Mouse (Mus musculus) kidney, embryonic 16.5 days (tissue): ENCODE results near the gene Gfer. TPM values are rescaled to one million over a fixed set of nuclear protein-coding genes. Genes with fewer than 3 reads are reported as not detected.

Source experiments
- ATAC-seq: fragments of 200-750 bp; cut with Nextera tagmentation; 2 replicates; pipeline ENCODE4 v1.8.0; 2017; ENCODE audit warnings: moderate TSS enrichment; ENCODE audit not compliant: low FRiP score, low TSS enrichment
- H3K27ac ChIP-seq: fragments of 300-500 bp; sonication (generic); 2 replicates; pipeline ENCODE4 v1.5.1; 2014; ENCODE audit warnings: low read length
- H3K27me3 ChIP-seq: fragments of 300-500 bp; sonication (generic); 2 replicates; pipeline ENCODE4 v1.6.1; 2014; ENCODE audit warnings: low read length, control low read depth, mixed read lengths; ENCODE audit not compliant: insufficient read depth
- H3K36me3 ChIP-seq: fragments of 300-500 bp; sonication (generic); 2 replicates; pipeline ENCODE4 v1.6.1; 2014; ENCODE audit warnings: low read length, control low read depth, mixed read lengths; ENCODE audit not compliant: insufficient read depth
- H3K4me1 ChIP-seq: fragments of 300-500 bp; sonication (generic); 2 replicates; pipeline ENCODE4 v1.6.1; 2014; ENCODE audit warnings: low read length, control low read depth, mixed read lengths; ENCODE audit not compliant: insufficient read depth
- H3K4me2 ChIP-seq: fragments of 300-500 bp; sonication (generic); replicated peaks from 2 replicates; pipeline ENCODE4 v1.6.1; 2014; ENCODE audit warnings: low read depth, low read length
- H3K4me3 ChIP-seq: fragments of 300-500 bp; sonication (generic); 2 replicates; pipeline ENCODE4 v1.5.1; 2014; ENCODE audit warnings: mild to moderate bottlenecking, low read length
- H3K9ac ChIP-seq: fragments of 300-500 bp; sonication (generic); replicated peaks from 2 replicates; pipeline ENCODE4 v1.6.1; 2014; ENCODE audit warnings: low read length
- H3K9me3 ChIP-seq: fragments of 300-500 bp; sonication (generic); 2 replicates; pipeline ENCODE4 v1.6.1; 2016; ENCODE audit warnings: low read length, control low read depth
- WGBS: fragments of 180-500 bp; shearing (Covaris S2); extraction: QIAGEN DNeasy Blood & Tissue Kit; methylation state at CpG from one replicate; pipeline ENCODE4 v1.1.7; 2014; 5-methylcytosine and 5-hydroxymethylcytosine counted together
- polyA plus RNA-seq: library from polyadenylated mRNA; unstranded; fragments of >200 nt; fragmentation: Nextera tagmentation; extraction: Ambion mirVana; gene quantifications from 2 replicates; pipeline ENCODE4 v1.2.1, GENCODE M21; 2015

Gfer gene
- polyA plus RNA-seq, 1 experiment from 2014 or later, result 44.4 TPM

DNA sequence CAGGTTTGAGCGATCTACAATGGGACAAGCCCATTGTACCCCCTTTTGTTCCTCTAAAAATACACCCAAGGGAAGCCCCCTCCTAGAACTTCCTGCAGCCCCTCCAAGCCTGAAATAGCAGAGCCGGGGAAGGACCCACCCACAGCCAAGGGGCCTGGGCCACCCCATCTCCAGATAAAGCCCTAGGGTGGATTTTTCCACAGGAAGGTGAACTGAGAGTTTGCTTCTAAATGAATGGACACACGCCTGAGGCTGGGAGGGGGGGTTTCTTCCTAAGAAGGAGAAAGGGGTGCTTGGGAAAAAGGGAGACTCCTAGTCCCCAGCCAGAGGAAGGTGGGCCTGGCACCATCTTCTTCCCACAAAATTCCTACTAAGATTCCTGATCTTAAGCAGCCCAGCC is 50.0 kb downstream of the Gfer start:
- ATAC-seq, result no peak; the same call in 1 of the 2 replicates
- Histone ChIP-seq H3K9me3 (no peaks in the 10 kb centered on the region), H3K9ac (peak overlapping the region; percentile 61; the same call in 1 of the 2 replicates), H3K4me3 (no peak overlapping the region), H3K27me3 (no peaks in the 10 kb centered on the region), H3K4me2 (peak overlapping the region; percentile 44), H3K4me1 (peaks cover 45% of the 10 kb centered on the region), H3K27ac (peak overlapping the region; percentile 86), H3K36me3 (peaks cover 3% of the 10 kb centered on the region)
- 79% methylated on average over 3 of the region's 3 CpGs for WGBS

DNA sequence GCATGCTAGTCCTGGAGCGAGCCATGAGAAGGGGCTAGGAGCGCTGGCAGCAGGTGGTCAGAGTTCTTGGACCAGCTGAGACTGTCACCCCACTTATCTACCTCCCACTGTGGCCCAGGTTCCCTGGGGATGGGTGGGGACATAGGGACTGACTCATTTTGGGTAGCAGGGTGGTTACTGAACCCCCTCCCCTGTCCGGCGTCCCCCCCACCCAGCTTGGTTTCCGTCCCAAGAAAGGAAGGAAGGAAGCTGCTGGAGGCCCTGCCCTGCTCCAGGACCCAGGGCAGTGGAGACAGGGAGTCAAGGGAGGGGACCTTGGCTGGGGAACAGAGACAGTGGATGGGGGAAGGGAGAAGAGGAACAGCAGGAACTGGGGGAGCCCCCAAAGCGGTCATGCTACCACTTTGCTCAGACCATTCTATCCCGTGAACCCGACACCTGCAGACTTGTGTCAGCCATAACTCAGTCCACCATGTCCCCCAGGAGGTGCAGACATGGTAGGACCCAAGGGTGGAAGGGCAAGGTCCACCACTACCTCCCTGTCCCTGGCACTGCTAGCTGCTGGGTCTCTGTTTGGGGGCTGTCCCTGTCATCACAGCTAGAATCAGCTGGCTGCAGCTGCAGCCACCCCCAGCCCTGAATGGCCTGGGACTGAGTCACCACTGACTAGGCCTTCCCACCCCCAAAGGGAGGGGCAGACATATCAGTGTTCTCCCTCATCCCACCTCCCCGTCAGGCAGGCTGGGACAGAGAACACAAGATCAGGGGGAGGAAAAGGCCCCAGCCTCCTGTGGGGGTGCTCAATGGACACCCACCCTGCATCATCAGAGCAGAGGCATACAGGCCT is 50.9 kb downstream of the Gfer start:
- no peaks in the 10 kb centered on the region for H3K9me3 ChIP-seq
- peak overlapping the region; percentile 44 for H3K4me2 ChIP-seq
- peak overlapping the region; percentile 86 for H3K27ac ChIP-seq
- peaks cover 39% of the 10 kb centered on the region for H3K4me1 ChIP-seq
- WGBS, result 68% methylated on average over 9 of the region's 9 CpGs
- no peaks in the 10 kb centered on the region for H3K27me3 ChIP-seq
- H3K4me3 ChIP-seq, result peak overlapping the region; percentile 23
- H3K9ac ChIP-seq, result peak overlapping the region; percentile 61
- peak; percentile 28; the same call in 1 of the 2 replicates for ATAC-seq
- peaks cover 12% of the 10 kb centered on the region for H3K36me3 ChIP-seq

DNA sequence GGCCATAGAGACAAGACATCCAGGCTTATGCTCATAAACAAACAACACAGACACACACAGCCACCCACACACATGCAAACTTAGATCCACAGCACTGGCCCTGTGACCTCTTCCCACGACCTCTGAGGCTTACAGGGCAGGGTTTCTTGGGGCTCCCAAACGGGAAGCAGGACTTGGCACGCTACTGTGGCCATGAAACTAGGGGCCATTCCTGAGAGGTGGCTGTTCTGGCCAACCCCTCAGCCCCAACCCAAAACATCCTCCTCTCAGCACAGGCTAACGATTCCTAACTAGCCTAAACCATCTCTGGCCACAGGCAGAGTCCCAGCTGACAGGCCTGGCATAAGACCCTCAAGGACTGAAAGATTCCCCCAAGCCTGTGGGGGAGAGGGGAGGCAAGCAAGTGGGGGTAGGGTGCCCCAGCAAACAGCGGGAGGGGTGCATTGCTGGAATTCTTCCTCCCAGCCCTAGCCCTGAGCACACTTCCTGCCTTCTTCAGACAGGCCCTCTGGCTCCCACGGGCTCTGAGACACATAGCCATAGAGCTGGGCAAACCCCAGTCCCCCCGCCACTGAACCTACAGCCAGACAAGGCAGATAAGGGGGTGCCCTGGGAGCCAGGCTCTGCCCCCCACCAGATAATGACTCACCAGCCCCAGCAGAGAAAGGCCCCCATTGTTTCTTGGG is 51.8 kb downstream of the Gfer start:
- H3K27ac ChIP-seq, result peak overlapping the region; percentile 86
- peak overlapping the region; percentile 23 for H3K4me3 ChIP-seq
- WGBS, result 23% methylated on average over 7 of the region's 7 CpGs
- H3K27me3 ChIP-seq, result no peaks in the 10 kb centered on the region
- H3K9ac ChIP-seq, result peak overlapping the region; percentile 61
- peak overlapping the region; percentile 44 for H3K4me2 ChIP-seq
- H3K9me3 ChIP-seq, result no peaks in the 10 kb centered on the region
- H3K36me3 ChIP-seq, result peaks cover 13% of the 10 kb centered on the region
- ATAC-seq, result peak; percentile 25; the same call in 1 of the 2 replicates
- peaks cover 43% of the 10 kb centered on the region for H3K4me1 ChIP-seq

Other genes with a start within 250 kb of the Gfer start
- gene E4f1, start 225.8 kb downstream of the Gfer start, polyA plus RNA-seq, result 38.1 TPM in 2 replicates
- gene Pgp, start 225.8 kb downstream of the Gfer start, polyA plus RNA-seq, result 55.5 and 55.6 TPM in 2 replicates
- gene Bricd5, start 222.3 kb downstream of the Gfer start, polyA plus RNA-seq, result 0.42 and 1.6 TPM in 2 replicates
- gene Mlst8, start 217.1 kb downstream of the Gfer start, polyA plus RNA-seq, result 39.3 and 40.2 TPM in 2 replicates
- 1.5 and 2.2 TPM in 2 replicates for gene Caskin1, start 207.6 kb downstream of the Gfer start, polyA plus RNA-seq
- gene Traf7, start 168.2 kb downstream of the Gfer start, polyA plus RNA-seq, result 102 and 113 TPM in 2 replicates
- gene Rab26, start 161.9 kb downstream of the Gfer start, polyA plus RNA-seq, result 2.8 and 3.0 TPM in 2 replicates
- 22.5 and 24.3 TPM in 2 replicates for gene Pkd1, start 146.3 kb downstream of the Gfer start, polyA plus RNA-seq
- 72.8 and 77.0 TPM in 2 replicates for gene Tsc2, start 63.5 kb downstream of the Gfer start, polyA plus RNA-seq
- 23.1 TPM in 2 replicates for gene Nthl1, start 63.5 kb downstream of the Gfer start, polyA plus RNA-seq
- 116 and 120 TPM in 2 replicates for gene Slc9a3r2, start 45.8 kb downstream of the Gfer start, polyA plus RNA-seq
- gene Npw, start 37.7 kb downstream of the Gfer start, polyA plus RNA-seq, result 0.37 TPM in 1 of 2 replicates, not detected in the other
- 19.7 and 22.7 TPM in 2 replicates for gene Zfp598, start 26.5 kb downstream of the Gfer start, polyA plus RNA-seq
- 2.3 and 2.9 TPM in 2 replicates for gene Syngr3, start 6.2 kb downstream of the Gfer start, polyA plus RNA-seq
- gene Noxo1, start 78 bp upstream of the Gfer start, polyA plus RNA-seq, result 1.9 and 2.7 TPM in 2 replicates
- gene Tbl3, start 11.5 kb upstream of the Gfer start, polyA plus RNA-seq, result 92.1 and 107 TPM in 2 replicates
- gene Rnf151, start 21.9 kb upstream of the Gfer start, polyA plus RNA-seq, result 0.26 TPM in 1 of 2 replicates, not detected in the other
- 1,489 and 1,547 TPM in 2 replicates for gene Rps2, start 22.0 kb upstream of the Gfer start, polyA plus RNA-seq
- gene Ndufb10, start 28.3 kb upstream of the Gfer start, polyA plus RNA-seq, result 258 and 262 TPM in 2 replicates
- gene Rpl3l, start 31.7 kb upstream of the Gfer start, polyA plus RNA-seq, result 0.15 TPM in 1 of 2 replicates, not detected in the other
- gene Msrb1, start 40.5 kb upstream of the Gfer start, polyA plus RNA-seq, result 33.3 and 33.8 TPM in 2 replicates
- 23.0 and 27.6 TPM in 2 replicates for gene Hs3st6, start 56.8 kb upstream of the Gfer start, polyA plus RNA-seq
- 0.11 TPM in 1 of 2 replicates, not detected in the other for gene Meiob, start 108.1 kb upstream of the Gfer start, polyA plus RNA-seq
- 63.4 and 75.6 TPM in 2 replicates for gene Hagh, start 144.0 kb upstream of the Gfer start, polyA plus RNA-seq
- gene Fahd1, start 154.2 kb upstream of the Gfer start, polyA plus RNA-seq, result 50.7 and 52.1 TPM in 2 replicates
- 3.0 and 3.1 TPM in 2 replicates for gene Igfals, start 169.8 kb upstream of the Gfer start, polyA plus RNA-seq
- 63.3 and 67.1 TPM in 2 replicates for gene Nubp2, start 190.2 kb upstream of the Gfer start, polyA plus RNA-seq
- gene Spsb3, start 190.5 kb upstream of the Gfer start, polyA plus RNA-seq, result 46.2 and 50.4 TPM in 2 replicates
- 36.5 and 38.5 TPM in 2 replicates for gene Eme2, start 198.9 kb upstream of the Gfer start, polyA plus RNA-seq
- 102 TPM in 2 replicates for gene Mrps34, start 199.0 kb upstream of the Gfer start, polyA plus RNA-seq
- 78.1 and 86.1 TPM in 2 replicates for gene Nme3, start 200.3 kb upstream of the Gfer start, polyA plus RNA-seq
- 30.1 and 33.6 TPM in 2 replicates for gene Mapk8ip3, start 240.8 kb upstream of the Gfer start, polyA plus RNA-seq